Mouse (Mus musculus) frontal cortex, postnatal 25 days (tissue): ENCODE data around the gene Bpifb9a.
"Not testable (repeated sequence)": the region's sequence is repeated elsewhere in the genome, so short reads cannot be mapped to it uniquely, and the experiment has no call there.

ENCODE experiments used
- DNase-seq, 2 experiments: peaks; one replicate each; pipeline ENCODE4 v3.0.0; 2022; ENCODE audit warnings: low spot score in 2 of 2

Gene Bpifb9a

DNA sequence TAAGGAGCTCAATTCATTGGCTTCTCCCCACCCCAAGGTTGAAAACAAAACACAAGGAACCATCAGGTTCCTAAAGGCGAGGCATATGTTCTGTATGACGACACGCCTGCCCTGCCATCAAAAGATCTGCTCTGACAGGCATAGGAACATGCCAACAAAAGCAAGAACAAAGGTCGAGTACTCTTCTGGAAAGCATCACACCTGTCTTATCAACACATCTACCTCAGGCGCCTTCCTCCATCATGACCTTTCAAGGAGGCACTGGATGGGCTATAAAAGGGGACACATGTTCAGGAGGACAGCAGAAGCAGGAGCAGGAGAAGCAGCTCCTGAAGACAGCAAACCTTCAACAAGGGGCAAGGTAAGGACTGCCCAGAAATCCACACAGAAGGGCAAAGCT, at the start of gene Bpifb9a:
TSS of gene Bpifb9a (plus strand) at position 301 of the 400 bp plus-strand sequence.
- DNase-seq = not testable (repeated sequence)

DNA sequence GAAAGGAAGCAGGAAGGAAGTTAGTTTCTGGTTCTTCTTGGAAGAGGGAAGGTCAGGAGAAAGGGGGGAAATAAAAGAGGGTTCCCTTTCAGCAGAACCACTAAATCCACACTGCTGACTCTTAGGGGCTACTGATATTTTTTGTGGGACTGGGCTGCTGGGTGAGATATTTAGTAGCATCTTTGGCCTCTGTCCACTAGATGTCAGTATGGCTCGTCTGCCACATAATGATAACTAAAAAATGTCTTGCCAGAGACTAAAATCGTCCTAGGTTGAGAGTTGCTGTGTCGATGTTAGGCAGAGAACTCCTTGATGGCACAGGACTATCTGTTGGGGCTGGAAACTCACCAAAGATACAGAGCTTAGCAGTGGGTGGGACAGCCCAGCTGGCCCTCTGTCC, 48.5 kb upstream of the Bpifb9a start:
- no peak for DNase-seq

DNA sequence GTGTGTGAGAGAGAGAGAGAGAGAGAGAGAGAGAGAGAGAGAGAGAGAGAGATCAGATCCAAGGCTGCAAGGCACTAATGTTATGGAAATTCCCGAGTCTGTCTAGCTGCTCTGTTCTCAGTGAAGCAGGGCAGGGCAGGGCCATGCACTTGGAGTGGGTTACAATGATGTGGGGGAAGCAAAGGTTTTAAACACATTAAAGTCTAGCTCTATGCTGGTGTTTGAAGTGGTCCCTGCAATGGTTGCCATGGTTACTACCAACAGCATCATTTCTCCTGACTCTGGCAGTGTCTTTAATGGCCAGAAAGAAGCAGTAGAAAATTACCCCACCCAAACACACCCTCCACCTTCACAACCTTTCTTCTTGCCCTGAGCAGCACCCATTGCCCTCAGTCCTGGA, 46.5 kb upstream of the Bpifb9a start:
- DNase-seq = no peak

DNA sequence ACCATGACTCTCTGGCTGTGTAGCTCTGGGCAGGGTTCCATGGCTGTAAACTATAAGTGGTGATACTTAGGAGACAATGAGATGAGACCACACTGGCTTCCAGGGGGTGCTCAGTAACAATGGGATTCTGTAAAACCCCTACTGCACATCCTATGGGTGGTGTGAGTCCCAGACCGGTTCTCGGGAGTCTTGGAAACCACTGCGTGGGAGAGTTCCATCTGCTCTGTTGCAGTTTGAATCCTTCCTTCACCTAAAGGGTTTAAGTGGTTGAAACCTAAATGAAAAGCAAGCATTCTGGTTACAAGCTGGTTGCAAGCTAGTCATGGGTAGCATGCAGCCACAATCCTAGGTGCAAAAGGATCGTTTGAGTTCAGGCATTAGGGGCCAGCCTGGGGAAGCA, 45.8 kb upstream of the Bpifb9a start:
- DNase-seq = peak; percentile 28 to 38

DNA sequence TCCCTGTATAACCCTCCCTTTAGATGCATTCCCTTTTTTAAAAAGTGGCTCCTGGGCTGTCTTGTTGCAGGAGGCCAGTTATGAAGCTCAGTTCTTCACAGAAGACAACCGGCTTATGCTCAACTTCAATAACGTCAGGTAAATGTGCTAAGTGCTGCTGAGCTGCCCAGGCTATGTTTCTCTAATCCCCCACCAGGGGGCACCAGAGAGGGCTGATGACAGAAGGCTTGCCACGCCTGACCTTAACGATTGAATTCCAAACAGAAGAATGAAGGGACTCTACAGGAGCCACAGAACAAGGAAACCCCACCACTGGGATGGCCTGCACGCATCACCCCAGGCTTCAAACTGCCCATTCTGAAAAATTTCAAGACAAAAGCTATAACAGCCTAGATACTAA, 42.5 kb upstream of the Bpifb9a start:
- peak; percentile 37 to 52 for DNase-seq

DNA sequence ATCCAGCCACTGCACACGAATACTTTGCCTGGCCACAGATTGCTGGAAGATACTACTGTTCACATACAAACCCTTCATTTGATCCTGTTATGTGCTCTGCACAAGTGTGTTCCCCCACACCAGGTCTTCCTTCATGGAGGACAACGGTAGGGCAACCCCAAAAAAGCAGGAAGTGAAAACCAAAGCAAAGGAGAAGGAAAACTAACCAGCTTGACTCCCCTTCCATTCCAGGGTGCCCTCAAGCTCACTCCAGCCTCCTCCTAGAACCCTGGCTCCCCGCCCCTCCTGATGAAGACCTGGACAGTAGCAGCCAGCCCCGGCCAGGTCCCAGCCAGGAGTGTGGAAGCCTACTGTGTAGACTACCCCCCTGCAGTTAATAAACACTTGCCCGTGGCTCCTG, 37.7 kb upstream of the Bpifb9a start:
- DNase-seq = no peak

DNA sequence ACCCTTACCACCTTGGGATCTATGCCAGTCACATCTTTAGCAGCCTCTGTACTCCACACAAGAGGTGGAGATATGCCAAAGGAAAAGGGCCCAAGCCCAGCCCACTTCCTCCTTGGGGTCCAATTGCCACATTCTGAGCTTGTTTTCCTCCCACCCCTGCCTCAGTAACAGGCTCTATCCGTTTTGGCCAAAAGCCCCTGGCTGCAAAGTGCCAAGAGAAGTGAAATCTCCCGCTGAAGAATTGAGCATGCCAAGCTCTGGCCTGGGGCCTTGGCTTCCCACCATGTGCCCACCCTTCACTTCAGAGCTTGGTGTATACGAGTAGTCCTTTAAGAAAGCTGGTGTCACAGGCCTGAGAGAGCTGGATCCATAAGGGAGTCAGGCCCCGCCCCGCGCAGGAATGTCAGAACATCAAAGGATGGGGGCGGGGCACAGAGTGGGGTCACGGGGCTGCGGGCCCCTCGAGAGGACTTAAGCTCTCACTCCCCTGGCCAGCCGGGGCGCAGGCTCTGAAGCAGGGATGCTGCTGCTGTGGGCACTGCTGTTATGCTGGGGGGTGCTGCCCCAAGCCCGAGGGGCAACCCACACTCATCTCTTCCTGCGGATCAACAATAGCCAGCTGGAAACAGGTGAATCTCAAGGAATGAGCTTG, 34.3 kb upstream of the Bpifb9a start, which contains the start of gene Bpifb5:
TSS of gene Bpifb5 (plus strand) at position 478 of the 652 bp plus-strand sequence.
- no peak for DNase-seq

DNA sequence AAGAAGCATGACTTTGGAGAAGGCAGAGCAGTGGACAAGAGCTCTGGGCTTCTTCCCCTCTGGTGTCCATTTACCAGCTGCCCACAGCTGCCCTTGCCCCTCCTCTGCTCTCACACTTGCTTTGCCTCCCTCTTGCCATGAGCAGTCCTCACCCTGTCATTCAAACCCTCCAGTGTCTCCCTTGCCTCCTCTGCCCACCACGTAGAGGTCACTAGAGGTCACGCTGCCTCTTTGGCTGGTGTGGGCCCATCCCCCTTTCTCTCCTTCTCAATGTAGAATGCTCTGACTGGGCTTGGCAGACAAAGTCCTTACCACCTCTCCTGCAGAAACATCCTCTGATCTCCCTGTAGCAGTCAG, 33.8 kb upstream of the Bpifb9a start:
- no peak for DNase-seq

DNA sequence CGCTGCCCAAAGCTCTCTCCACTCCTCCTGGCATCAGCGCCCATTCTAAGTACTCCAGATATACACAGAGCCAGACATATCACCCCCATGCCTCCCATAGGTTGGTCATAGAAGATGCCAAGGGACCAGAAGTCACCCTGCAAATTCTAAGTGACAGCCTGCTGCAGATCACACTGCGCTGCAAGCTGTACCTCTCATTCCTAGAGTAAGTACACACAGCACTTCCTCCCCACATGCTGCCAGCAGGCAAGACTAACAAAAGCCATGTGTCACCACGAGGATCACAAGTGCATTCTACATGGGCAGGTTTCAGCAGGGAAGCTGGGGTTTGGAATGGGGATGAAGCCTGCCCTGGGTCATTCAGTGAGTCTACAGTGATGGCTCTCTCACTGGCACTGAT, 30.7 kb upstream of the Bpifb9a start:
- no peak for DNase-seq

DNA sequence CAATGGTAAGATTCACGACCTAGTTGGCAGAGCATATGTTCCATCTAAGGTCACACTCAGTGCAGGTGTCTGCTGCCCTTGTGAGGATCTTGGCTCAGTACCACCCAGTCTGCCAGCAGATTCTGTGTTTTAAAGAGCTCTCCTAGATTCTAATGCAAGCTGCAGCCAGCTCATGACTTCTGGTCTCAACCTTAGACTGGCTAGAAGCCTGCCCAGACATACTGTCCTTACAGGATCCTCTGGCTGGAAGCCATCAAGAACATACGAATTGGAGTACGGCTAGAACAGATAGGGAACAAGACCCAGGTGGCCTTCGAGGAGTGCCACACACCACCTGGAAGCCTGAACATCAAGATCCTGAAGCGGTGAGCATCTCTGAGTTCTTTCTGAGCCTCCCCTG, 29.8 kb upstream of the Bpifb9a start:
- no peak for DNase-seq

DNA sequence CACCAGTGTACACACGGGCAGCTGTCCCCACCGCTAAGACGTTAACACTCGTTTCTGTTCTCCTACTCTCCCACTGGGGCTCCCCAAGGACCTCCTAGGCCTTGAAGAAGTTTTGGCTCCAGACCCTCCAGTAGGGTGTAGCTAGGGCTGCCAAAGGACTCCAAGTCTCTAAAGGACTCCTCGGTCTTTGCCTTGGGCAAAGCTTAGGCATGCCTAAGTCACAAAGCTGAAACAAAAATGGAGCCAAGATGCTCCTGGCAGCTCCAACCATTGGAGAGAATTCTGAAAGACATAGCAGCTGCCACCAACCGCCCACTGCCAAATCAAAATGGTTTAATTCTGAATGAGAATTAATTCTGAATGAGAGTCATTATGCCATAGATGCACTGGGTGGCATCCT, 24.2 kb upstream of the Bpifb9a start:
- no peak for DNase-seq

DNA sequence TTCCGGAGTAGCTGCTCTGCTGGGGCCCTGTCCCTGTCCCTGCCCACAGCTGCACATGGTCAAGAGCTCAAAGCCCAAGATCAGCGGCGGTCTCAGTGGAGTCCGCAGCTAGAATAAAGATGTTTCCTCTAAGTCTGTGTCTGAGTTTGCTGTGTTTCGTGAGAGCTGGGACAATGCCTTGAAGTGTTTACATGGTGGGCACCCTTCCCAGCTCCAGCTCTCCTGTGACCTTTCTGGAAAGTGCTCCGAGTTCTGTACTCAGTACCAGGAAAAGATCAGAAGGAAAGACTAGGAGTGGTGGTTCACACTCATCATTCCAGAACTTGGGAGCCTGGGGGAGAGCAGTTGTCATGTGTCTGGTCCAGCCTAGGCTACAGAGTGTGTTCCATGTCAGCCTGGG, 16.9 kb upstream of the Bpifb9a start:
- no peak for DNase-seq

DNA sequence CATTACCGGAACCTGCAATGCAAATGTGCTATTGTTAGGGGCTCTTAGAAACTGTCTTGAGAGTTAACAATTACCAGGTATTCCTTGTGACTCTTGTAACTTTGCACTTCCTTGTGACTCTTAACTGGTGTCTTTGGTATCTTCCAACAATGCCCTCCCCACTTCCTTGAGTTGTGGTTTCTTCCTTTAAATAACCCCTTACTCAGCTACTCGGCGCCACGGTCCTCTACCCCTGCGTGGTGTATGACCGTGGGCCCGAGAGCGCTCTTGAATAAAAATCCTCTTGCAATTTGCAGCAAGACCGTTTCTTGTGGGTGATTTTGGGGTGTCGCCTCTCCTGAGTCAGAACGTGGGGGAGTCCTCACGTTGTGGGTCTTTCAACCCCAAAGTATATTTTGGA, 14.9 kb upstream of the Bpifb9a start:
- not testable (repeated sequence) for DNase-seq

DNA sequence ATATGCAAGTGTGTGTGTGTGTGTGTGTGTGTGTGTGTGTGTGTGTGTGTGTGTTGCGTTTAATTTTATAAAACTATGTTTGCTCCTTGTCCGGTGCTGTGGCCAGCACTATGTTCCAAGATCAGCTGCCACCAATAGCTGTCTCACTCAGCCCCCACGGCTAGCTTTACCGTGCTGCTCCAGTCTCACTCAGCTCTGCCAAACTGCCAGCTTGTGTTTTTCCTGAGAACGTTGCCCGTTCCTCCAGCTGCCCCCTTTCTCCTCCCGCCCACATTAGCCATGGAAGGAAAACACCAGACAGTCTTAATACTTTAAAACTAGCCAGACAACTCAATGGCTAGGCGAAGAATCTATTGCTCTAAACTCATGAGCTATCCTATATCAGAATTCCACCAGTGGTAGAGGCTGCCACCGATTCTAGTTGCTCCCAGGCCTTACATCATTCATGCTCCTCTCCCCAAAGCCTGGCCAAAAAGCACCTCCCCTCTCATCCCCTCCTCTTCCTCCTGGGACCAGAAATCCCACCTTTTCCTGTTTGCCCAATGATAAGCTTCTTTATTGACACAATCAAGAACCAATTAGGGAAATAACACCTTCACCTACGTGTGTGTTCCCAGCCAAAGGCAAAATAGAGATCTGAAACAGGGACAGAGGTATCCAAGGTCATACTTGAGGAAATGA, 14.2 kb upstream of the Bpifb9a start:
- DNase-seq = no peak

DNA sequence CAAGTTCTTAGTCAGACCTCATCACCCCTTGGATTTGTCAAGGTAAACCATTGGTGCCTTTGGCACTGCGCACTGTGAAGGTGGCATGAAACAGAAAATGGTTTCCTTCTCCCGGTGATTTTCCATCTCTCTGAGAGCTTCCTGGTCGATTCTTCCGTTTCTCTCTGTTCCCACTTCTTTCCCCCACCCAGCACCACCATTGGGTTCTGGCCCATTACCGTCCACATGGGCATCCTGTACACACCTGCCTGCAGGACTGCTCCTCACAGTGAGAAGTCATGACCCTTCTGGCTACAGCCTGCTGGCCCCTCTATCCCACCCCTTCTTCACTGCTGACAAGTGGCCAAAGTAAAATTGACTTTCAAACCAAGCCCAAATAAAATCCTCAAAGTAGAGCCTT, 12.3 kb upstream of the Bpifb9a start:
- DNase-seq = no peak

DNA sequence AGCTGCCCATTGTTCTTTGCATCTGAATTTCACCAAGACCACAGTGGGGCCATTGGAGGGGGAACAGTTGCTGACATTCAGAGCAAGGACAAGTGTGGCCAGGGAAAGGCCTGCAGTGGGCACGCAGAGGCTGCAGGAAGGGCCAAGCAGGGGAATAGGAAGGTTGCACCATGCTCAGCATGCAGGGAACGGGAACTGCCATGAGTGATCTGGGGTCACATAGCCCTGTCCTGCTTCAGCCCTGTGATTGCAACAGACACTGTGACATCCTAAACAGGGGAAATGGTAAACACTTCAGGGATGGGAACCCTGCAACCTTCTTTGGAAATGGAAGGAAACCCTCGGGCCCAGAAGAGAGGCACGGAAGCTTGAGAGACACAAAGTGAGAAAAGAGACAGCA, 2.4 kb upstream of the Bpifb9a start:
- DNase-seq = not testable (repeated sequence)

DNA sequence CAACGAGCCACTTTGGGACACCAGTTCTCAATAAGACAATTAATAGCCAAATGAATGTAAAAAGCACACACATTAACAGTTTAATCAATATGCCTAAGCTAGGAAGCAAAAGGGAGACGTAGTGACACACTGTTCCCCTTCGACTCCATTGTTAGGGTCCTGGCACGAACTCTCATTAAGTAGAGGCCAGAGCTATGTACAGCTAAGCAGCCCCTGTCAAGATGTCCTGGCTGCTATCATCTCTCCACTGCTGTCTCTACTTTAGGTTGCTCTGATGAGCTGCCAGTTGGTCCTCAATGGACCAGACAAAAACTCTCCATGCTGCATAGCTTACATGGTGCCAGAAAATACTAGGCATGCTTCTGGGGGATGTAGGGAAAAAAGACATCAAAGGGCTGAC, 1.9 kb upstream of the Bpifb9a start:
- no peak for DNase-seq

DNA sequence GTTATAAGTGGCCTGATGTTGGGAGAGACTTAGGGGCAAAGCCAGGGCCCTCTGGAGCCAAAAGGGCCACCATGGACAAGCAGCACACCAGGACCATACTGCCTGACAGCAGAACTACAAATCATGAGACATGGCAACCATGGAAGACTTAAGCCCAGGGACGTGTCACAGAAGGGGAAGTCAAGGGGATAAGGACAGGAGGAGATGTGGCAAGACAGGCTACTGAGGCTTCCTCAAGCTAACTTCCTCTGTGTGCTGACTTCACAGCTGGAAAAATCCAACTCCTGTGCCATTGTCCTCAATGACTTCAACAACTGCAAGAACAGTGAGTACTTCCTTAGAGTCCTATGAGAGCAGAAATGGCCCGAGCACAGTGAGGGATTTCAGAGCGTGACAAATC, 6.7 kb downstream of the Bpifb9a start:
- not testable (repeated sequence) for DNase-seq

DNA sequence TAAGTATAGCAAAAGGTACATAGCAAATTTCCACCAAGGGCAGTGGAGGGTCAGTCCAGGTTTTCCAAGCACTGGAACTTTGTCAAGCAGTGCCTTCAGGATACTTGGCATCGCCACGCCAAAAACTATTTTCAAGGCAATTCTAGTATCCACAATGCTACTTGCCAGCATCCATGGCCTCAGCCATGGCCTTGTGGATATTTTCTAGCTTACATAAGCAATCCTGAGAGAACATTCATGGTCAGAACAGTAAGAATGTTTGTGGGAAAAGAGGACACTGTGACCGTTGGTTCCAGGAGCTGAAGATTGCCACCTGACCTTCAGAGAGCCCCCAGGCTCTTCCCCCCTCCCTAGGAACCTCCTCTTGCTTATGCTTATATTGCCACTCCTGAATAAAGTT, 34.2 kb downstream of the Bpifb9a start:
- not testable (repeated sequence) for DNase-seq

DNA sequence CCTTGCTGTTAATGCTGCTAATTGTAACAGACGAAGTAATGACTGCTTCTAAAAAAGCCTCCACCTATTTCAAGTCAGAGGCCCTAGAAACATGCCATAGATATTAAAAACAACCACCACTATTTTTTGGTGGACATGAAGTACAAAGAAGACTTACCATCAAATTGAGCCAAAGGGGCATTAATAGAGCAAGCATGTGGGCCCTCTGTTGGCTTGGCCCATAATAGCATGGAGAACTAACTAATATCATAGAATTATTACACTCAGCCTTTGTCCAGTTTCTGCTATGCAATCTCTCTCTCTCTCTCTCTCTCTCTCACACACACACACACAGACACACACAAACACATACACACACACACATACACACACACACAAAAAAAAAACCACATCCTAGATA, 35.2 kb downstream of the Bpifb9a start:
- no peak for DNase-seq

DNA sequence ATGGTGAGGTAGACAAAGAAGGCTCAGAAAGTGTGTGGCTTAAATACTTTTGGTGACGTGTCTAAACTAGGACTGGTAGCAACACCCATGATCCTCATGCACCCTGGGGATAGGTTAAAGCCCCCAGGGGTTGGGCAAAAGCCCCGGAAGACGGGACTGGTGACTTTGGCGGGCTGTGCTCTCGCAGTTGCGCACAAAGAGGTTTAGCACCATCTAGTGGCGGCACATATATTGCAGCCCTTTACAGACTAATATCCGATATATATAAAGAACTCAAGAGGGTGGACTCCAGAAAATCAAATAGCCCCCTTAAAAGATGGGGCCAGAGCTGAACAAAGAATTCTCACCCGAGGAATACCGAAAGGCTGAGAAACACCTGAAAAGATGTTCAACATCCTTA, 37.1 kb downstream of the Bpifb9a start:
- peak; percentile 17 to 33 for DNase-seq

DNA sequence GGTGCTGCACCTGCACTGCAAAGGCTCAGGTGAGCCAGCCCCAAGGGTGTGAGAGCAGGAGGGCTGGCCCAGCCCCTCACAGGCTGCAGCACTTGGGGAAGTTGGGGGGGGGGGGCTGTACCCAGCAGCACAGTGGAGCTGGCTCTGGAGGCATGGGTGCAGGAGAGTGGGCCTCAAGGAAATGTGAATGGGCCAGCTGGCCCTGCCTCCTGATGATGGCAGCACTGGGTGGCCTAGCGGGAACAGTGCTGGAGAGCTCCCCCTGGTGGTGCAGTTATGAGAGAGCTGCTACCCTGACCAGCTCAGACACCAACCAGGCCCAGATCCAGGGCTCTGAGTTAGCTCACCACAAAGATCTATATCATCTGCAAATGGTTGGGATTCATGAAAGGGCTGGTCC, 42.8 kb downstream of the Bpifb9a start:
- DNase-seq = peak; percentile 17 to 19

DNA sequence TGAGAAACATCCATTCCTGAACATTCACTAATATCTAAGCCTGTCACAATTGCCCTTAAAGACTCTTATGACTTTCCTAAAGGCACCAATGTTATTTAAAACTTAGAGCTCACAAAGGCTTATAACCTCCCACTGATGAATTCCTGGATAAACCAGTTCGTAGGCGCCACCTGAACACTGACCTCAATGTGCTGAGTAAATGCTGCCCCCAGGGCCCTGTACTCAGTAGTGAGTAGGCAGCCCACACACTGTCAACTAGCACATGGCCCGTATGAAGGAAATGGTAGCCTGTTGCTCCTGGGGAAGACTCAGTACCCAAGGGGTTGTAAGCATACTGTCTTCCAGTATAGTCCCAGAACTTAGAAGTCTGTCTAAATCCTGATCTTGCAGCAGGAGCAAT, 44.1 kb downstream of the Bpifb9a start:
- no peak for DNase-seq

DNA sequence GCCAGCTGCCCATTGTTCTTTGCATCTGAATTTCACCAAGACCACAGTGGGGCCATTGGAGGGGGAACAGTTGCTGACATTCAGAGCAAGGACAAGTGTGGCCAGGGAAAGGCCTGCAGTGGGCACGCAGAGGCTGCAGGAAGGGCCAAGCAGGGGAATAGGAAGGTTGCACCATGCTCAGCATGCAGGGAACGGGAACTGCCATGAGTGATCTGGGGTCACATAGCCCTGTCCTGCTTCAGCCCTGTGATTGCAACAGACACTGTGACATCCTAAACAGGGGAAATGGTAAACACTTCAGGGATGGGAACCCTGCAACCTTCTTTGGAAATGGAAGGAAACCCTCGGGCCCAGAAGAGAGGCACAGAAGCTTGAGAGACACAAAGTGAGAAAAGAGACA, 47.0 kb downstream of the Bpifb9a start:
- not testable (repeated sequence) for DNase-seq
